Mouse (Mus musculus) lung, adult 2 months (tissue): ENCODE results near the gene Ifnlr1. TPM values are rescaled to one million over a fixed set of nuclear protein-coding genes. Genes with fewer than 3 reads are reported as not detected.

Experiments
- DNase-seq: peaks from one replicate; pipeline ENCODE4 v3.0.0; 2022
- H3K4me1 ChIP-seq: fragments of 200-500 bp; 2 replicates; pipeline ENCODE4 v1.6.1; 2011; ENCODE audit warnings: low read length; ENCODE audit not compliant: control insufficient read depth, insufficient read depth
- H3K4me3 ChIP-seq: fragments of 200-500 bp; replicated peaks from 2 replicates; pipeline ENCODE3; 2011; ENCODE audit warnings: low read depth, mild to moderate bottlenecking, control low read depth, low read length; ENCODE audit errors: extremely low read depth
- CTCF ChIP-seq: fragments of 200-500 bp; IDR thresholded peaks from 2 replicates; pipeline ENCODE4 v1.5.1; 2011; ENCODE audit warnings: mild to moderate bottlenecking, low read length, control low read depth; ENCODE audit not compliant: insufficient read depth
- POLR2A ChIP-seq: fragments of 200-500 bp; IDR thresholded peaks from 2 replicates; pipeline ENCODE4 v1.6.1; 2011; ENCODE audit warnings: low read depth, mild to moderate bottlenecking, control low read depth, low read length, borderline replicate concordance; ENCODE audit errors: extremely low read depth
- WGBS: fragments of 180-500 bp; shearing (Covaris S2); methylation state at CpG from one replicate; pipeline ENCODE4 v1.1.7; 2018; 5-methylcytosine and 5-hydroxymethylcytosine counted together
- polyA plus RNA-seq: library from polyadenylated mRNA; depleted of rRNA; stranded (reverse); fragments of >200 nt; gene quantifications from 2 replicates; pipeline ENCODE4 v1.2.3, GENCODE M21; 2012; rRNA removed

Gene Ifnlr1
- polyA plus RNA-seq, 1 experiment: 8.8 TPM

- 65% methylated on average over 7 of the region's 7 CpGs for WGBS
- Histone ChIP-seq H3K4me1 (no peaks in the 10 kb centered on the region), H3K4me3 (no peak overlapping the region)
- TF ChIP-seq CTCF (no peak), POLR2A (no peak)
- DNase-seq: no peak
These were observed 66.2 kb downstream of the Ifnlr1 start for GRCm38 (mm10) chr4:135752106-135752778.

DNA sequence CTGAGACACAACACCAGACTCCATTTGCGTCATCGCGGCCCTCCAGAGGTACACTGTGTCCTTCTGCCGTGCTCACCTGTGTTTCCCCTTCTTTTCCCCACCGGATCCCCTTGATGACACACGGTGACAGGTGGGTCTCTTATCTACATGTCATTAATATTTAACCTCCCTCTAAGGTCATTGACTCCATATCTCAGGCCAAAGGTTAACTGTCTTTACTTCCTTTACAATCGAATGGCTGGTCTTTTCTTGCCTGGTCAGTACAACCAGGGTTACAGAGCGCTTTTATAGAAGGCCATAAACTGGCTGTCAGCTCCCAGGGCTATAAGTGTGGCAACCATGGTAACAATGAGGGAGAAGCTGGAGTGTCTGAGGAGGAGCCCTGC lies 66.7 kb downstream of the Ifnlr1 start:
- TF ChIP-seq CTCF (no peak), POLR2A (no peak)
- WGBS: 69% methylated on average over 8 of the region's 8 CpGs
- H3K4me1 ChIP-seq: no peaks in the 10 kb centered on the region
- DNase-seq: no peak
- H3K4me3 ChIP-seq: no peak overlapping the region

Other genes with a start within 250 kb of the Ifnlr1 start
- gene Stpg1, start 191.5 kb upstream of the Ifnlr1 start, polyA plus RNA-seq: 1.3 and 1.4 TPM in 2 replicates
- 58.2 and 84.6 TPM in 2 replicates for gene Nipal3, start 191.2 kb upstream of the Ifnlr1 start, polyA plus RNA-seq
- gene Grhl3, start 112.7 kb upstream of the Ifnlr1 start, polyA plus RNA-seq: 0.11 and 6.3 TPM in 2 replicates
- 2.0 and 3.0 TPM in 2 replicates for gene Il22ra1, start 41.9 kb downstream of the Ifnlr1 start, polyA plus RNA-seq
- 0.44 and 3.1 TPM in 2 replicates for gene Myom3, start 73.4 kb downstream of the Ifnlr1 start, polyA plus RNA-seq
- 72.6 and 84.9 TPM in 2 replicates for gene Srsf10, start 169.5 kb downstream of the Ifnlr1 start, polyA plus RNA-seq
- 13.6 and 21.0 TPM in 2 replicates for gene Pnrc2, start 187.6 kb downstream of the Ifnlr1 start, polyA plus RNA-seq
- gene Cnr2, start 209.1 kb downstream of the Ifnlr1 start, polyA plus RNA-seq: 7.3 and 9.1 TPM in 2 replicates
- gene Fuca1, start 234.4 kb downstream of the Ifnlr1 start, polyA plus RNA-seq: 51.5 and 64.0 TPM in 2 replicates